Mouse (Mus musculus) liver, embryonic 11.5 days (tissue): ENCODE results near the gene Spc25. TPM values are rescaled to one million over a fixed set of nuclear protein-coding genes. Genes with fewer than 3 reads are reported as not detected.

Source experiments
- ATAC-seq: fragments of 200-750 bp; cut with Nextera tagmentation; replicated peaks from 2 replicates; pipeline ENCODE4 v1.8.0; 2017; ENCODE audit warnings: moderate number of reproducible peaks, mild to moderate bottlenecking, moderate TSS enrichment, moderate library complexity; ENCODE audit not compliant: low FRiP score
- DNase-seq: peaks from one replicate; pipeline ENCODE4 v3.0.0-alpha.2; 2017; ENCODE audit warnings: low spot score
- H3K27ac ChIP-seq: fragments of 300-500 bp; sonication (generic); 2 replicates; pipeline ENCODE4 v1.5.1; 2014; ENCODE audit warnings: mild to moderate bottlenecking, low read depth, low read length, control low read depth
- H3K27me3 ChIP-seq: fragments of 300-500 bp; sonication (generic); replicated peaks from 2 replicates; pipeline ENCODE4 v1.6.1; 2014; ENCODE audit warnings: low read length, mixed read lengths; ENCODE audit not compliant: control insufficient read depth, insufficient read depth
- H3K36me3 ChIP-seq: fragments of 300-500 bp; sonication (generic); 2 replicates; pipeline ENCODE4 v1.6.1; 2014; ENCODE audit warnings: mild to moderate bottlenecking, low read length, moderate library complexity, mixed read lengths; ENCODE audit not compliant: control insufficient read depth, insufficient read depth
- H3K4me1 ChIP-seq: fragments of 300-500 bp; sonication (generic); replicated peaks from 2 replicates; pipeline ENCODE4 v1.6.1; 2014; ENCODE audit warnings: low read length, mixed read lengths; ENCODE audit not compliant: control insufficient read depth, insufficient read depth
- H3K4me2 ChIP-seq: fragments of 300-500 bp; sonication (generic); 2 replicates; pipeline ENCODE4 v1.6.1; 2014; ENCODE audit warnings: mild to moderate bottlenecking, control low read depth, moderate library complexity
- H3K4me3 ChIP-seq: fragments of 300-500 bp; sonication (generic); 2 replicates; pipeline ENCODE4 v1.5.1; 2014; ENCODE audit warnings: low read depth, low read length, control low read depth
- H3K9ac ChIP-seq: fragments of 300-500 bp; sonication (generic); 2 replicates; pipeline ENCODE4 v1.6.1; 2014; ENCODE audit warnings: low read depth, low read length, control low read depth
- H3K9me3 ChIP-seq: fragments of 300-500 bp; sonication (generic); 2 replicates; pipeline ENCODE4 v1.6.1; 2016; ENCODE audit warnings: low read length, inconsistent platforms, mixed read lengths; ENCODE audit not compliant: control insufficient read depth
- WGBS: fragments of 180-500 bp; shearing (Covaris S2); extraction: QIAGEN DNeasy Blood & Tissue Kit; methylation state at CpG from one replicate; pipeline ENCODE4 v1.1.7; 2014; 5-methylcytosine and 5-hydroxymethylcytosine counted together
- polyA plus RNA-seq: library from polyadenylated mRNA; unstranded; fragments of >200 nt; fragmentation: Nextera tagmentation; extraction: Ambion mirVana; gene quantifications from 2 replicates; pipeline ENCODE4 v1.2.1, GENCODE M21; 2014

Spc25 gene
- polyA plus RNA-seq, 1 experiment from 2014 or later, result 174 TPM

- 21% methylated on average over 6 of the region's 6 CpGs for WGBS
- ATAC-seq (no peak), DNase-seq (no peak)
Measured at GRCm38 (mm10) chr2:69205185-69205584, 809 bp downstream of the Spc25 start.

GRCm38 (mm10) chr2:69193555-69193954 is 12.4 kb downstream of the Spc25 start:
- Histone ChIP-seq H3K9me3 (no peaks in the 10 kb centered on the region), H3K27ac (no peak overlapping the region), H3K4me1 (peaks cover 5% of the 10 kb centered on the region), H3K4me2 (no peak overlapping the region), H3K4me3 (no peak overlapping the region), H3K9ac (no peak overlapping the region), H3K36me3 (peaks cover 20% of the 10 kb centered on the region), H3K27me3 (no peaks in the 10 kb centered on the region)
- 79% methylated on average over 5 of the region's 5 CpGs for WGBS
- DNase-seq, result no peak
- no peak for ATAC-seq

More at GRCm38 (mm10) chr2:69205185-69205584, 809 bp downstream of the Spc25 start:
- 0 out of 2 replicates have a peak overlapping the region, but pooled peaks have one; percentile 71 for H3K27ac ChIP-seq
- peaks cover 3% of the 10 kb centered on the region; the same call in 1 of the 2 replicates for H3K4me1 ChIP-seq
- H3K9me3 ChIP-seq, result no peaks in the 10 kb centered on the region
- H3K36me3 ChIP-seq, result peaks cover 17% of the 10 kb centered on the region
- H3K4me3 ChIP-seq, result peak overlapping the region; percentile 75
- H3K9ac ChIP-seq, result peak overlapping the region; percentile 79
- H3K4me2 ChIP-seq, result peak overlapping the region; percentile 75
- H3K27me3 ChIP-seq, result no peaks in the 10 kb centered on the region

- Histone ChIP-seq H3K27ac (no peak overlapping the region), H3K9ac (no peak overlapping the region), H3K27me3 (no peaks in the 10 kb centered on the region), H3K4me1 (peaks cover 5% of the 10 kb centered on the region), H3K9me3 (no peaks in the 10 kb centered on the region), H3K4me3 (no peak overlapping the region), H3K36me3 (peaks cover 13% of the 10 kb centered on the region; the same call in 1 of the 2 replicates), H3K4me2 (no peak overlapping the region)
- ATAC-seq, result 0 out of 2 replicates have a peak, but pooled peaks have one; percentile 22
- 71% methylated on average over 5 of the region's 5 CpGs for WGBS
- DNase-seq, result no peak
Measured at GRCm38 (mm10) chr2:69191059-69191458, 14.9 kb downstream of the Spc25 start.

GRCm38 (mm10) chr2:69189222-69189621 is 16.8 kb downstream of the Spc25 start:
- no peak for DNase-seq
- no peaks in the 10 kb centered on the region for H3K27me3 ChIP-seq
- 74% methylated on average over 4 of the region's 4 CpGs for WGBS
- H3K4me1 ChIP-seq, result peaks cover 5% of the 10 kb centered on the region
- H3K36me3 ChIP-seq, result peaks cover 9% of the 10 kb centered on the region; the same call in 1 of the 2 replicates
- H3K9me3 ChIP-seq, result no peaks in the 10 kb centered on the region
- H3K27ac ChIP-seq, result no peak overlapping the region
- no peak overlapping the region for H3K4me2 ChIP-seq
- H3K9ac ChIP-seq, result no peak overlapping the region
- no peak overlapping the region for H3K4me3 ChIP-seq
- no peak for ATAC-seq

- no peak for ATAC-seq
- H3K4me3 ChIP-seq, result no peak overlapping the region
- H3K4me2 ChIP-seq, result no peak overlapping the region
- 84% methylated on average over 6 of the region's 6 CpGs for WGBS
- no peak overlapping the region for H3K27ac ChIP-seq
- no peak overlapping the region for H3K9ac ChIP-seq
- no peaks in the 10 kb centered on the region for H3K9me3 ChIP-seq
- peaks cover 5% of the 10 kb centered on the region for H3K4me1 ChIP-seq
- no peak for DNase-seq
- H3K27me3 ChIP-seq, result no peaks in the 10 kb centered on the region
- H3K36me3 ChIP-seq, result peaks cover 7% of the 10 kb centered on the region; the same call in 1 of the 2 replicates
Measured at GRCm38 (mm10) chr2:69188732-69189131, 17.3 kb downstream of the Spc25 start.

- Histone ChIP-seq H3K36me3 (peaks cover under 1% of the 10 kb centered on the region; the same call in 1 of the 2 replicates), H3K27ac (no peak overlapping the region), H3K4me2 (no peak overlapping the region), H3K4me1 (peaks cover 5% of the 10 kb centered on the region), H3K27me3 (no peaks in the 10 kb centered on the region), H3K9ac (no peak overlapping the region), H3K4me3 (no peak overlapping the region), H3K9me3 (no peaks in the 10 kb centered on the region)
- 92% methylated on average over 2 of the region's 2 CpGs for WGBS
- ATAC-seq (no peak), DNase-seq (no peak)
Measured at GRCm38 (mm10) chr2:69187990-69188389, 18.0 kb downstream of the Spc25 start.

- ATAC-seq (no peak), DNase-seq (no peak)
- Histone ChIP-seq H3K4me3 (no peak overlapping the region), H3K4me1 (no peaks in the 10 kb centered on the region), H3K36me3 (no peaks in the 10 kb centered on the region), H3K4me2 (no peak overlapping the region), H3K27ac (no peak overlapping the region), H3K9me3 (no peaks in the 10 kb centered on the region), H3K9ac (no peak overlapping the region), H3K27me3 (no peaks in the 10 kb centered on the region)
- 92% methylated on average over 4 of the region's 4 CpGs for WGBS
Measured at GRCm38 (mm10) chr2:69179721-69180120, 26.3 kb downstream of the Spc25 start.

GRCm38 (mm10) chr2:69175296-69175695 is 30.7 kb downstream of the Spc25 start:
- Histone ChIP-seq H3K4me1 (no peaks in the 10 kb centered on the region), H3K9ac (no peak overlapping the region), H3K9me3 (no peaks in the 10 kb centered on the region), H3K4me2 (no peak overlapping the region), H3K27me3 (no peaks in the 10 kb centered on the region), H3K4me3 (no peak overlapping the region), H3K36me3 (no peaks in the 10 kb centered on the region), H3K27ac (no peak overlapping the region)
- no peak for DNase-seq
- 80% methylated on average over 5 of the region's 5 CpGs for WGBS
- no peak for ATAC-seq

GRCm38 (mm10) chr2:69170395-69171077 is 35.5 kb downstream of the Spc25 start:
- no peak overlapping the region for H3K4me3 ChIP-seq
- no peak for DNase-seq
- no peak for ATAC-seq
- H3K27ac ChIP-seq, result no peak overlapping the region
- no peak overlapping the region for H3K4me2 ChIP-seq
- H3K9me3 ChIP-seq, result no peaks in the 10 kb centered on the region
- no peaks in the 10 kb centered on the region for H3K27me3 ChIP-seq
- H3K4me1 ChIP-seq, result no peaks in the 10 kb centered on the region
- no peak overlapping the region for H3K9ac ChIP-seq
- WGBS, result 66% methylated on average over 9 of the region's 9 CpGs
- no peaks in the 10 kb centered on the region for H3K36me3 ChIP-seq
